Mouse (Mus musculus) erythroblast, adult 5-6 weeks (primary cell): Measurements from ENCODE around the gene Me1. TPM values are rescaled to one million over a fixed set of nuclear protein-coding genes. Genes with fewer than 3 reads are reported as not detected.

Experiments
- ATAC-seq: replicated peaks from 2 replicates; pipeline ENCODE4 v1.8.0; 2016; ENCODE audit warnings: moderate number of reproducible peaks, mild to moderate bottlenecking, moderate TSS enrichment, inconsistent platforms; ENCODE audit not compliant: poor library complexity, low FRiP score, severe bottlenecking
- total RNA-seq, 2 experiments: library from RNA; stranded (forward) in 1 of 2; stranded (reverse) in 1 of 2; fragments of 150-400 nt in 1 of 2; fragments of 200-764, 138-1000 nt in 1 of 2; gene quantifications; 2 replicates each; pipeline versions ENCODE4 v1.2.3 to v1.2.4; 2015 to 2017; ENCODE audit warnings: low replicate concordance in 2 of 2

Me1 gene
- total RNA-seq, 2 experiments from 2014 or later, result 0.58 to 2.8 TPM

- no peak for ATAC-seq
Measured at GRCm38 (mm10) chr9:86661679-86662078, 34.1 kb downstream of the Me1 start.

GRCm38 (mm10) chr9:86661266-86661665, 34.5 kb downstream of the Me1 start:
- no peak for ATAC-seq

GRCm38 (mm10) chr9:86660327-86660726, 35.4 kb downstream of the Me1 start:
- no peak for ATAC-seq

- no peak for ATAC-seq
Measured at GRCm38 (mm10) chr9:86658347-86658746, 37.4 kb downstream of the Me1 start.

- ATAC-seq, result no peak
Measured at GRCm38 (mm10) chr9:86652194-86652593, 43.6 kb downstream of the Me1 start.

- ATAC-seq, result no peak
Measured at GRCm38 (mm10) chr9:86651254-86651653, 44.5 kb downstream of the Me1 start.

- no peak for ATAC-seq
Measured at GRCm38 (mm10) chr9:86650822-86651221, 44.9 kb downstream of the Me1 start.

GRCm38 (mm10) chr9:86647931-86648550, 47.7 kb downstream of the Me1 start:
- ATAC-seq, result no peak

GRCm38 (mm10) chr9:86646807-86647206, 48.9 kb downstream of the Me1 start:
- ATAC-seq, result no peak

- no peak for ATAC-seq
Measured at GRCm38 (mm10) chr9:86643497-86643896, 52.3 kb downstream of the Me1 start.

GRCm38 (mm10) chr9:86638771-86639170, 57.0 kb downstream of the Me1 start:
- ATAC-seq, result no peak

- ATAC-seq, result no peak
Measured at GRCm38 (mm10) chr9:86631153-86631552, 64.6 kb downstream of the Me1 start.

GRCm38 (mm10) chr9:86630352-86630931, 65.3 kb downstream of the Me1 start:
- no peak for ATAC-seq

GRCm38 (mm10) chr9:86629379-86629778, 66.4 kb downstream of the Me1 start:
- no peak for ATAC-seq

- no peak for ATAC-seq
Measured at GRCm38 (mm10) chr9:86627745-86628496, 67.8 kb downstream of the Me1 start.

GRCm38 (mm10) chr9:86626906-86627305, 68.8 kb downstream of the Me1 start:
- no peak for ATAC-seq

GRCm38 (mm10) chr9:86624781-86625180, 71.0 kb downstream of the Me1 start:
- no peak for ATAC-seq

GRCm38 (mm10) chr9:86624039-86624438, 71.7 kb downstream of the Me1 start:
- no peak for ATAC-seq

GRCm38 (mm10) chr9:86622062-86622461, 73.7 kb downstream of the Me1 start:
- no peak for ATAC-seq

- ATAC-seq, result no peak
Measured at GRCm38 (mm10) chr9:86619341-86620139, 76.2 kb downstream of the Me1 start.
